Mouse (Mus musculus): ENCODE measurements around the gene Prpf19. TPM values are rescaled to one million over a fixed set of nuclear protein-coding genes. Genes with fewer than 3 reads are reported as not detected.
A peak's percentile ranks its signal among the peaks of the same experiment; 100 is the strongest.

The Prpf19 gene
- polyA plus RNA-seq, 1 experiment, result 115 TPM

DNA sequence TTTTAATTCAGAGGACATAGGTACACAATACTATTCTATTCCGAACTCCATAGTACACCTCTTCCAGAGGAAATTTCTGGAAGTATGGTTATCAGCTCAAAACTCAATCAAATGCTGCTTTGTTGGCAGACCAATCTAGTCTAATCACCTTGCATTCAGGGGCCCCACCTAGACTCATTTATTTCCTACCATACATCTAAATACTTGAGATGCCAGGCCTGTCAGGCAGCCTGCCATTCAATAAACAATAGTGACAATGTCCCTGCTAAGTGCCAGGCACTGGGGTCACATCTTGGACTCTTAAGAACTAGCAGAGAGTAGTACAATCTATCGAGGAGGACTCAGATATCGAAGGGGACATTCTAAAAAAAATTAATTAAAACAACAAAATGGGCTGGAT lies 2.8 kb upstream of the Prpf19 start:
- Histone ChIP-seq H3K4me1 (ENCODE audit: control insufficient read depth, insufficient read depth, low read length) (peaks cover 5% of the 10 kb centered on the region), H3K27ac (ENCODE audit: insufficient read depth, low read length) (no peak overlapping the region), H3K4me3 (ENCODE audit: insufficient read depth, low read length) (no peak overlapping the region)
- TF ChIP-seq CTCF (IDR thresholded peaks at IDR 0.05; ENCODE audit: borderline replicate concordance, insufficient read depth, low read length) (no peak), POLR2A (IDR thresholded peaks at IDR 0.05; ENCODE audit: low read depth, low read length) (no peak)

DNA sequence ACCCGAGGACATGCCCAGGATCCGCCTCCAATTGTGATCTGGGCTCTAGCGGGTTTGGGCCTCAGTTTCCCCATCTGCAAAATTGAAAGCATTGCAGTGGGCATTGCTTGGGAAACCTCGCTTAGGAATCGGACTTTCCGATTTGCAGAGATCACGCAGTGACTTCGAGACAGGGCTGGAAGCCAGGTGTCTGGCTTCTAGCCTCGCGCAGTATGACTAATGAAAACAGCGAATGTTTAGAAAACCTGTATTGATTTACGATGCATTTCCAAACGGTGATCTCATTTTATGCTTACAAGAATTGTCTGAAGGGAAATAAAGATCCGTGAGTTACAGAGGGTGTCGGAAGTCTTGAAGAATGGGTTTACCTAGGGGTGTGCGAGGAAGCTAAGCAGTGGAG lies 677 bp downstream of the Prpf19 start:
- TF ChIP-seq POLR2A (IDR thresholded peaks at IDR 0.05; ENCODE audit: low read depth, low read length) (no peak), CTCF (IDR thresholded peaks at IDR 0.05; ENCODE audit: borderline replicate concordance, insufficient read depth, low read length) (no peak)
- peaks cover 5% of the 10 kb centered on the region for H3K4me1 ChIP-seq (ENCODE audit: control insufficient read depth, insufficient read depth, low read length)
- H3K27ac ChIP-seq (ENCODE audit: insufficient read depth, low read length), result peak overlapping the region; percentile 65
- H3K4me3 ChIP-seq (ENCODE audit: insufficient read depth, low read length), result peak overlapping the region; percentile 85

DNA sequence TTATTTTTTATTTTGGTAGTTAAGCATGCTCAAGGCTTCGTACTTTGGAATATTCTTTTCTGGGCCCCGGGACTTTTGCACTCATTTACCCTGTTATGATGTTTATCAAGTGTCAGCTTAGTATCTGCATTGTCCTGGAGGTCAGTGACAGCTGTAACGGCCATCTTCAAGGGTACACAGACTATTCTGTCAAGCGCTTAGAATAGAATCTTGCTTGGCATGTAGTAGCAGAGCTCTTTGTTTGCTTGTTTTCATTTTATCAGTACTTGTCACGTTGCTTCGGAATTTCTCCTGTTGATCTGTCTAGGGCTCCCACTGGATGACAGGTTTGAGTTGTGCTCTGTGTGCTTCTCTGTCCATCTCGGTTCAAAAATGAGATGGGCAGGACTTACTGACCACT lies 1.8 kb downstream of the Prpf19 start:
- peaks cover 5% of the 10 kb centered on the region for H3K4me1 ChIP-seq (ENCODE audit: control insufficient read depth, insufficient read depth, low read length)
- TF ChIP-seq POLR2A (IDR thresholded peaks at IDR 0.05; ENCODE audit: low read depth, low read length) (no peak), CTCF (IDR thresholded peaks at IDR 0.05; ENCODE audit: borderline replicate concordance, insufficient read depth, low read length) (no peak)
- H3K27ac ChIP-seq (ENCODE audit: insufficient read depth, low read length), result no peak overlapping the region
- peak overlapping the region; percentile 85; the same call in 1 of the 2 replicates for H3K4me3 ChIP-seq (ENCODE audit: insufficient read depth, low read length)

DNA sequence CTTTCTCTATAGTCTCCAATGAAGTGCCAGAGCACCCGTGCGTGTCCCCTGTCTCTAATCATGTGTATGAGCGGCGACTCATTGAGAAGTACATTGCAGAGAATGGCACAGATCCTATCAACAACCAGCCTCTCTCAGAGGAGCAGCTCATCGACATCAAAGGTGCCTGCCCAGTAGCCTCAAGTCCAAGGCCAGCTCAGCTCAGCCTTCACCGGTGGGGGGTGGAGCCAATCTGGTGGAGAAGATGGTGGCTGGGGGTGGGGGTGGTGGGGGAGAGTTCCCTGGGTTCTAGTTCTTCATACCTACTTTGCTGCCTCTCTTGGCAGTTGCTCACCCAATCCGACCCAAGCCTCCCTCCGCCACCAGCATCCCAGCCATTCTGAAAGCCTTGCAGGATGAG lies 2.5 kb downstream of the Prpf19 start:
- H3K27ac ChIP-seq (ENCODE audit: insufficient read depth, low read length), result no peak overlapping the region
- H3K4me3 ChIP-seq (ENCODE audit: insufficient read depth, low read length), result no peak overlapping the region
- TF ChIP-seq POLR2A (IDR thresholded peaks at IDR 0.05; ENCODE audit: low read depth, low read length) (no peak), CTCF (IDR thresholded peaks at IDR 0.05; ENCODE audit: borderline replicate concordance, insufficient read depth, low read length) (no peak)
- H3K4me1 ChIP-seq (ENCODE audit: control insufficient read depth, insufficient read depth, low read length), result peaks cover 5% of the 10 kb centered on the region

DNA sequence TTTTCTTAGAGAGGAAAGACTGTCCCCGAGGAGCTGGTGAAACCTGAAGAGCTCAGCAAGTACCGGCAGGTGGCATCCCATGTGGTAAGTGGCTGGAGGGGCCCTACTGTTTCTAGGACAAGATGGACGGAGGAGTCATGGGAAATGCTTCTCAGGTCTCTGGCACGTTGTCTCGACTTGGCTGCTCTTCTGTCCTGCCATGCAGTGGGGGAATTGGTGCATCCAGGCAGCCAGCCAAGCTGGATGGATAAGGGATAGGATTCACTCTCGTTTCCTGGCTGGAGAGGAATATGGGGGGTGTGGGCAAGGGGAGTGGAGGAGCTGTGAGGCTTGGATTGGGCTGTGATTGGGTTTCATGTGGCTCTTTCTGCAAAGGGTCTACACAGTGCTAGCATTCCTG lies 5.3 kb downstream of the Prpf19 start:
- H3K4me1 ChIP-seq (ENCODE audit: control insufficient read depth, insufficient read depth, low read length), result peaks cover 5% of the 10 kb centered on the region
- TF ChIP-seq CTCF (IDR thresholded peaks at IDR 0.05; ENCODE audit: borderline replicate concordance, insufficient read depth, low read length) (no peak), POLR2A (IDR thresholded peaks at IDR 0.05; ENCODE audit: low read depth, low read length) (no peak)
- no peak overlapping the region for H3K27ac ChIP-seq (ENCODE audit: insufficient read depth, low read length)
- H3K4me3 ChIP-seq (ENCODE audit: insufficient read depth, low read length), result no peak overlapping the region

DNA sequence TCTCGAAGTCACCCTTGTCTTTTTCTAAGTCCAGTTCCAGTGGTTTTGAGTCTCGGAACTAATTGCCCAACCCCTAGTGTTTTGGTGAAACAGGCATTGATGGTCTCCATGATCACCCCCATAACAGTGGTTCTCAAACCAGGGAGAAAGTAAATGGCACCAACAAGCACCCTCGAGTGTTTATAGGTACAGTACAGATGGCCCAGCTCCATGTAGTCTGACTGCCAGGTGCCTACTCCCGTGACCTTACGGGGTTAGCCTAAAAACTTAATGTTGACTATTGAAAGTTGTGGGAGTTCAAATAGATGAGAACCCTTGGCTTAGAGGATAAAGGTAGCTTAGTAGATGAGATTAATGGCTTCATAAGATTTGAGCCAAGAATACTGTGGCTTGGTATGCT lies 6.0 kb downstream of the Prpf19 start:
- Histone ChIP-seq H3K4me3 (ENCODE audit: insufficient read depth, low read length) (no peak overlapping the region), H3K4me1 (ENCODE audit: control insufficient read depth, insufficient read depth, low read length) (peaks cover 5% of the 10 kb centered on the region)
- TF ChIP-seq POLR2A (IDR thresholded peaks at IDR 0.05; ENCODE audit: low read depth, low read length) (no peak), CTCF (IDR thresholded peaks at IDR 0.05; ENCODE audit: borderline replicate concordance, insufficient read depth, low read length) (no peak)

DNA sequence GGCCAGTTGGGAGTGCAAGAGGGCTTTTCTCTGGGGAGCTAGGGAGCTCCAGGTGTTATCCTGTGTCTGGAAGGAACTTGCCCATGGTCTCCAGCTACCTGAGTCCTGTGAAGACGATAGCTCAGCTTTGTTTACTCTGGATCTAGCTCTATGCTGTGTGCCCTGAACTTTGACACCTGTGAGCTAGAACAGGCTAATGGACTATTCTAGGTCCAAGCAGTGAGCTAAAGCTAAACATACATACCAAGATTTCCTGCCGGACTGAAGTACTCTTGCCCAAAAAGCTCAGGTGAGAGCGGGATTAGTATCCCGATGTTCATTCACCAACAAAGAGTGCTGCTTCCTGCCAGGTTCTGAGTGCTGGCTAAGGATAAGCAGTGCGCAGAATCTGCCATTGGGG lies 9.5 kb downstream of the Prpf19 start:
- no peak overlapping the region for H3K4me3 ChIP-seq (ENCODE audit: insufficient read depth, low read length)
- H3K27ac ChIP-seq (ENCODE audit: insufficient read depth, low read length), result no peak overlapping the region
- TF ChIP-seq POLR2A (IDR thresholded peaks at IDR 0.05; ENCODE audit: low read depth, low read length) (no peak), CTCF (IDR thresholded peaks at IDR 0.05; ENCODE audit: borderline replicate concordance, insufficient read depth, low read length) (no peak)
- H3K4me1 ChIP-seq (ENCODE audit: control insufficient read depth, insufficient read depth, low read length), result peaks cover 6% of the 10 kb centered on the region

More for the DNA sequence above, 6.0 kb downstream of the Prpf19 start:
- no peak overlapping the region for H3K27ac ChIP-seq (ENCODE audit: insufficient read depth, low read length)

DNA sequence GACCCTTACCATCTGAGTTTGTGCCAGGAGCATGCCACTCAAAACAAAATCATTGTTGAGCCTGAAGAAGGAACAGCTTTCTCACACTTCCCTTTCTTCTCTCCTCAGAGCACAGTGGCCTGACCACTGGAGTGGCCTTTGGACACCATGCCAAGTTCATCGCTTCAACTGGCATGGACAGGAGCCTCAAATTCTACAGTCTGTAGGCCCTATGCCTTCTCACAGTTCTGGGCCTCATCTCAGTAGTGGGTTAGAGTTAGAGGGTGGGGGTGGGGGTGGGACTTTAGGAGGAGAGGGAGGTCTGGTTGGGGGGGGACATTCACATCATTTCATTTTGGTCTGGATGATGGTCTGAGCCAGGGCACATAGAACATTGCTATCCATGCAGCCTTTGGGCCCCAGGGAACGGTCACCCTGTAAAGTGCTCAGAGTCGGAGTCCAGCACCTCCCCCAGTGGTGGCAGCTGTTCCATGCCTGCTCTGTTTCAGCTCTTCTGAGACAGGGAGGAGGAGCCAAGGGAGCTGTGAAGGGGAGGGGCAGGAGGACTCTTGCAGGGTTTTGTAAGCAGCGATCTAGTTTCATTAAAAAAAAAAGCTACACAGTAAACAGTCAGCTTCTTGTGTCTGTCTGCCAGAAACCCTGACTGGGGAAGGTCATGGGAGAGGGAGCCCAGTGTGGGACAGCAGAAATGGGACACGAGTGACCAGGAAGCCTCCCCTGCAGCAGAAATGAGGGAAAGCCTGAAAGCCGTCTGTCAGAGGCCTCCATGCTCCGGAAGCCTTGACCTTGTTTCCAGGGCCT lies 10.1 kb downstream of the Prpf19 start:
- H3K27ac ChIP-seq (ENCODE audit: insufficient read depth, low read length), result no peak overlapping the region
- H3K4me1 ChIP-seq (ENCODE audit: control insufficient read depth, insufficient read depth, low read length), result peaks cover 6% of the 10 kb centered on the region
- no peak overlapping the region for H3K4me3 ChIP-seq (ENCODE audit: insufficient read depth, low read length)
- no peak for TF ChIP-seq CTCF (IDR thresholded peaks at IDR 0.05; ENCODE audit: borderline replicate concordance, insufficient read depth, low read length)
- no peak for TF ChIP-seq POLR2A (IDR thresholded peaks at IDR 0.05; ENCODE audit: low read depth, low read length)

DNA sequence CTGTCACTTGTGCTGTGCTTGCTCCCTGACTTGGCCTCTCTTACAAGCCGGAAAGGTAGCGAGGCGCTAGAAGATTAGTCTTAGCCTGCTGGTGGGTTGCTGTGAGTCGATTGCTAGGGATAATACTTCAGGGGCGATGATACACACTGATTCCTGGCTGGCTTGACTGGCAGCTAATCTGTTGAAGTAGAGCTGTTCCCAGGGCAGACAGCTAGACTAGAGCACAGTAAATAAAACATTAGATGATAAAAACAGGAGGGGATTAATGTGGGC lies 10.6 kb downstream of the Prpf19 start:
- H3K27ac ChIP-seq (ENCODE audit: insufficient read depth, low read length), result no peak overlapping the region

DNA sequence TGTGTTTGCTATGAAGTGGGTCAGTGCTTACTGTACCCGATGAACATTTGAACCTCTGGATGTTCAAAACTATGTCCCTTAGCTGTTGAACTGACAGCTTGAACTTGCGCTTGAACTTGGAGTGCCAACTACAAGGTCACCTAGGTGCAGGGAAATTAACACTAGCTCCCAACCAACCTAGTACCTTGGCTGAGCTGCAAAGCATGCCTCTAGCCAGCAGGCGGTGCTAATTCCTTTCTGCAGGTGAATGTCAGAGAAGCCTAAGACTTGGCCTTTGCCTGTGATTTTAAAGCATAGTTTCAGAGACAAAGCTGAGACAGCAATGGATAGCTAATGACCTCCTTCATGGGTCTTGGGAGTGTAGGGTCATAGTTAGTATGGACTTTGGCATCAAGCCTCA lies 12.9 kb downstream of the Prpf19 start:
- peak overlapping the region; percentile 5; the same call in 1 of the 2 replicates for H3K27ac ChIP-seq (ENCODE audit: insufficient read depth, low read length)
- H3K4me3 ChIP-seq (ENCODE audit: insufficient read depth, low read length), result no peak overlapping the region
- no peak for TF ChIP-seq POLR2A (IDR thresholded peaks at IDR 0.05; ENCODE audit: low read depth, low read length)
- peak; percentile 77 for TF ChIP-seq CTCF (IDR thresholded peaks at IDR 0.05; ENCODE audit: borderline replicate concordance, insufficient read depth, low read length)

More for the DNA sequence above, 10.6 kb downstream of the Prpf19 start:
- no peak overlapping the region for H3K4me3 ChIP-seq (ENCODE audit: insufficient read depth, low read length)
- no peak for TF ChIP-seq POLR2A (IDR thresholded peaks at IDR 0.05; ENCODE audit: low read depth, low read length)
- no peak for TF ChIP-seq CTCF (IDR thresholded peaks at IDR 0.05; ENCODE audit: borderline replicate concordance, insufficient read depth, low read length)
- H3K4me1 ChIP-seq (ENCODE audit: control insufficient read depth, insufficient read depth, low read length), result peaks cover 6% of the 10 kb centered on the region

More for the DNA sequence above, 12.9 kb downstream of the Prpf19 start:
- peaks cover 11% of the 10 kb centered on the region for H3K4me1 ChIP-seq (ENCODE audit: control insufficient read depth, insufficient read depth, low read length)

Data from embryonic fibroblast, embryonic 13.5 days (primary cell).